Mouse (Mus musculus) adrenal gland, postnatal 36 days (tissue): Measurements from ENCODE around the gene Ttc30a1. TPM values are rescaled to one million over a fixed set of nuclear protein-coding genes. Genes with fewer than 3 reads are reported as not detected.
A peak's percentile ranks its signal among the peaks of the same experiment; 100 is the strongest.

Source experiments
- DNase-seq, 2 experiments: peaks; one replicate each; pipeline ENCODE4 v3.0.0; 2021; ENCODE audit warnings: mixed read lengths in 1 of 2
- long read RNA-seq, 2 experiments: library from polyadenylated mRNA; stranded (forward); transcript quantifications; one replicate each; pipeline ENCODE4 v2.0.0; 2021; ENCODE audit warnings: borderline sequencing depth in 2 of 2
- total RNA-seq, 2 experiments: library from RNA; stranded (reverse); gene quantifications; 2 replicates each; pipeline ENCODE4 v1.2.3; 2021

The Ttc30a1 gene
- 1 to 10 TPM; 3.0 to 3.4 TPM for total RNA-seq
- long read RNA-seq, experiment 1, partial matches to known transcripts, result 0 of 1 reads
- long read RNA-seq, experiment 1, other reads (novel, unspliced or antisense), result 0 of 1 reads
- long read RNA-seq, experiment 2, partial matches to known transcripts, result 0 of 2 reads
- long read RNA-seq, experiment 2, other reads (novel, unspliced or antisense), result 0 of 2 reads

DNA sequence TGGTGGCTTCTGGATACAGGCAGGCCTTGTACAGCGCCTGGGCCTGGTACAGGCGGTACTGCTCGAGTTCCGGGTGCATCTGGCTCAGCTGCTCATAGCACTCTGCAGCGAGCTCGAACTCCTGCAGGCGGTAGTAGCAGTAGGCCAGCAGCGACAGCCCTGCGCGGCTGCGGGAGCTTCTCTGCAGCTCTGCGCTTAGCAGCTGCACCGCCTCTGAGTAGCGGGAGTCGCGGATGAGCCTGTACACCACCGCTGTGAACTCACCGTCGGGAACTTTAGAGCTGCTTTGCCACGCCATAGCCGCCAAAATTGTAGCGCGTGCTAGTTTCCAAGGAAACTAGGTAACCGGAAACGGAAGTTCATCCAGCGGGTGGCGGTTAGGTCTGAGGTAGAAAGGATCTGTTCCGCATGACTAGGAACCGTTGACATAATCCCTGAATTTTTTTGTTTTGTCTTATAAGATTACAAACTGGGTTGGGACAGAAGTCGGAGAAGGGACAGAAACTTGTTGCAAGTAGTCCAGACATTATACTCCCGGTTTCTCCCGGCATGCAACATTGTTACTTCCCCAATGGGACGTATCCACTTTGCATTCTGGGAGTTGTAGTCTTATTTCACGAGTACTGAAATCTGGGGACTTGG, at the start of gene Ttc30a1:
Gene Ttc30a1 (minus strand): TSS at position 528 of the 642 bp plus-strand sequence.
- peak; percentile 77 to 83 for DNase-seq

- peak; percentile 54 to 55 for DNase-seq
Observed at GRCm38 (mm10) chr2:76030080-76030479, 48.3 kb upstream of the Ttc30a1 start.

DNA sequence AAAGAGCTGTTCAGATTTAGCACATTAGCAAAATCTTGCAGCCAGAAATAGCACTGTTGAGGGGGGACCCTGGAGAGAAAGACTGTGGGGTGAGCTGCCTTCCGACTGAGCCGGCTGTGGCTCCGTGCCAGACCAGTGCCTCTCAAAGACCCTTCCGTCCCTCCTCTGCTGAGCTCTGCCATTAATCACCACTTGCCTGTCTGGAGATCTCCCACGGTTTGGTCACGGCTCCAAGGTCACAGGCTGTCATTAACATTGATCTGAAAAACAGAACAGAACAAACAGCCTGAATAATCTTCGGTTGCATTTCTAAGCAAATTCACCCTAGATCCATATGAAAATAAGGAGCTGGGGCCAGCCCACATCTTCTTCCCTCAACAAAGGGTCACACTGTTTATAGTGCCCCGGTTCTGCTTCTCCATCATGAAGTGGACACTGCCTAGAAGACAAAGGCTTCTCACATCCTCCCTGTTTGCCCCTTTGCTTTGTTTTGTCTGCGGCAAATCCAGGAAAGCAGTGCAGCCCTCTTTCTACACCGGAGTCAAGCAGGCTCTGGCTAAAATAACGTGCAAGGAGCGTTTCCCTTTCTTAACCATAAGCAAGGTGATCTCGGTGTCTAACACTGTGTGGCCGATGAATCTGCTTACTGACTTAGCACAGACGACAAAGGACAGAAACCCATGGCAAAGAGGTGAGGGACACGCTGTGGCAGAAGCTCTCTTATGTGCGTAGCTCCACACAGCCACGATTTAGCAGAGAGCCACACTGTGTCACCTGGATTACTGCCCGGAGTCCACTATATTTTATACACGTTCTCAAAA, 47.5 kb upstream of the Ttc30a1 start:
- peak; percentile 46 to 71 for DNase-seq

- peak in 1 of 2 experiments; percentile 17 for DNase-seq
Observed at GRCm38 (mm10) chr2:76016890-76017289, 35.1 kb upstream of the Ttc30a1 start.

DNA sequence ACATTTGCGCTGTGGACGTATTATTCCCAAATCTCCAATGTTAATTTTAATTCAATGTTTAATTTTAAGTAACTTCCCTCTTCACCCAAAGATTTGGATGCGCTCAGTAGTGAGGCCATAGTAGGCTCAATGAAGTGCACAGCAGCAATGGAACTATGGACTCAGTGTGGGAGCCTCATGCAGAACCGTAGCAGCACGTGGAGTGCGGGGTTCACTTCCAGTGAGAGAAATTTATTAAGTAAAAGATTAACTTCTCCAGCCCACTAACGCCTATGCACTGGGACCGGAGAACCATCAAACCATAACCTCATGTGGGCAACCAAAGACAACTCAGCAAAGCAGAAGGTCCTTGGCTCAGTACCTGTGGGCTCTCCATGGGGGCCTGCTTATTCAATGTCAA, 34.4 kb upstream of the Ttc30a1 start:
- no peak for DNase-seq

GRCm38 (mm10) chr2:76015460-76015859, 33.7 kb upstream of the Ttc30a1 start:
- no peak for DNase-seq

DNA sequence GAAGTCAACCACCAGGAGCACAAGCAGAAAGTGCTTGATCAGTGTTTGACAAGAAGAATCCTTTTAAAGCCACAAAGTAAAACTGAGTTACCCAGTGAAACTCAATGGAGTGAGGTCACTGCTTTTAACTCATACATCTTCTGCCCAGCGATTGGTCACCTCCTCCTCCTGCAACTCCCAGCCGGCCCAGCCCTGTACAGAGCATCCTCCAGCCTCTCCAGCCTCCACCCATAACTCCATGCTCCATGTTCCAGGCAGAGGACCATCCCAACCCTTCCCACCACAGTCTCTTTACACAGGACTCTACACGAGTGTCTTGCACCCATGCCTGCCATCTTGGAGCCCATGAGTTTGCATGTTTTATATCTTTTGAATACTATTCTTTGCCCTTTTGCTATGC, 32.9 kb upstream of the Ttc30a1 start:
- no peak for DNase-seq

GRCm38 (mm10) chr2:76006194-76006593, 24.4 kb upstream of the Ttc30a1 start:
- no peak for DNase-seq

DNA sequence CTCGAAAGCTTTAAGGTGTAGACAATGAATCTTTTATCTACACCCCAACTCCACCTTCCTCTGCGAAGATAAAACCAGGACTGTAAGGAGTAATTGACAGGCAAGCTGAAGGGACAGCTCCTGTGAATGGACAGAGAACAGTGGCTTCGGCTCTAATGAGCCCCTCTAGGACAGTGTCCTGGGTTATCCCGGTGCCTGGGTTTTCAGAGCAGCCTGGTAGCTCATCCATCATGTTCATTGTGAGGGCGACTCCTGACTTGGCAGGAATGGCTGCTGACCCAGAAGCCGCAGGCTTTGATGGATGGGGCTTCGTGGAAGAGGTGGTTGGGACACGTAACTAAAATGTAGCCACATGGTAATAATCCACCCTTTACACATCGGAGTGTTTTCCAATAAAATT, 21.1 kb upstream of the Ttc30a1 start:
- no peak for DNase-seq

DNA sequence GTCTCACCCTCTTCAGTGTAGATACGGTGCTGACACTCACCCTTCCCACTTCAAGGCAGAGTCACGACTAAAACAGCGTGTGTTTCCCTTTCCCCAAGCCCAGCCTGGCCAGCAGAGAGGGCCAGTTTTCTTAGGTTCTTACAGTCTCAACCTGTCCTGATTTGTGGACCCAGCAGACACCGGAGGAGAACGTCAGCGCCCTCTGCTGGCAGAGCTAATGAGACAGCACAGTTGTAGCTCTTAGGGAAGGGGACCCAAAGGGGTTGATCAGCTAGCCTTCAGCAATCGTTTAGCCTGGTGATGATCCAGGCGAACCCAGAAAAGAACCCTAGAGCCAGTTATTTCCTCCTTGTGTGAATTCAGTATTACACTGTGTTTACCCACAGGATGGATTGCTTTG, 19.6 kb upstream of the Ttc30a1 start:
- peak; percentile 83 to 88 for DNase-seq

- peak in 1 of 2 experiments; percentile 18 for DNase-seq
Observed at GRCm38 (mm10) chr2:75999636-76000035, 17.9 kb upstream of the Ttc30a1 start.

DNA sequence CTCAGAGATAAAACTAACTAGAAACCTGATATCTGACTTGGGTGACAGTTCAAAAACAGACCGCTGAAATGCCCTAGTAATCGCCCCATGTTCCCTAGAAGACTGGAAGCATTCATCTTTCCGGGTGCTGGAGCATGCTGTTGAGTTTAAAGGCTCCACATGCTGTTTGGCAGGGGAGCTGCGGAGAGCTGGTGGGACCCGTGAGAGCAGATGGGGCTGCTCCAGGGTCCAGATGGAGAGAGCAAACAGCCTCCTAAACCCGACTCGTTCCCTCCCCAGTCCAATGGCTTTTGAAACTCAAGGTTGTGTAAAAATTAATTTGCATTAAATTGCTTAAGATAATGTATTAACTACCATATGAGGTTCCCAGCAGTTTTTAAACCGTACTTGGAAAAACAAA, 16.9 kb upstream of the Ttc30a1 start:
- no peak for DNase-seq

GRCm38 (mm10) chr2:75997726-75998125, 16.0 kb upstream of the Ttc30a1 start:
- peak in 1 of 2 experiments; percentile 14 for DNase-seq

- DNase-seq, result no peak
Observed at GRCm38 (mm10) chr2:75994841-75995240, 13.1 kb upstream of the Ttc30a1 start.

GRCm38 (mm10) chr2:75991581-75992205, 9.9 kb upstream of the Ttc30a1 start:
- DNase-seq, result no peak

- DNase-seq, result peak; percentile 85 to 90
Observed at GRCm38 (mm10) chr2:75990885-75991539, 9.2 kb upstream of the Ttc30a1 start.

- no peak for DNase-seq
Observed at GRCm38 (mm10) chr2:75989694-75990093, 7.9 kb upstream of the Ttc30a1 start.

DNA sequence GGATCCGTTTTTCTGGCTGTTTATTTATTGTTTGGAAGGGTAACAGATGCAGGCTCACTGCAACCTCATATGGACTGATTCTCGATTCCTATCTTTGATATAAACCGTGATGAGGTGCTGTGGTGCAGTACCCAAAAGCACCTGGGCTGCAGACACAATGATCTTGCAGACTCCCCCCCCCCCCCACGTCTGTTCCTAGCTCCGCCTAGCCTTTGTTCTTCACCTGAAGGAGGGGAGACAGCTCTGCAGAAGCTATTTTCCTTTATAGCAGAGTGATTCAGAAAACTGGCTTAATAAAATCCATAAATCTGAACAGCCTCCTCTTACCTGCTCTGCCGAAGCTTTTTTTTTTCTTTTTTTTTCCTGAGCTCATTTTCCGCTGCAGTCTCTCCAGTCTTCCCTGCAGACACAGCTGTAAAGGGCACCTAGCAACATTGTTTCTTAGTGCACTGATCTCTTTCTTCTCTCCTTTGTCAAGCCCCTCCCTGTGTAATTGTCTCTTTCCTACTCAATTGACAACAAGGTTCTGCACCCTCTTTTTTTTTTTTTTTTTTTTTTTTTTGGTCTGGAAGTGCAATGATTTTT, 7.1 kb upstream of the Ttc30a1 start:
- no peak for DNase-seq

GRCm38 (mm10) chr2:75988378-75988777, 6.6 kb upstream of the Ttc30a1 start:
- DNase-seq, result no peak

GRCm38 (mm10) chr2:75987739-75988138, 6.0 kb upstream of the Ttc30a1 start:
- peak in 1 of 2 experiments; percentile 24 for DNase-seq

DNA sequence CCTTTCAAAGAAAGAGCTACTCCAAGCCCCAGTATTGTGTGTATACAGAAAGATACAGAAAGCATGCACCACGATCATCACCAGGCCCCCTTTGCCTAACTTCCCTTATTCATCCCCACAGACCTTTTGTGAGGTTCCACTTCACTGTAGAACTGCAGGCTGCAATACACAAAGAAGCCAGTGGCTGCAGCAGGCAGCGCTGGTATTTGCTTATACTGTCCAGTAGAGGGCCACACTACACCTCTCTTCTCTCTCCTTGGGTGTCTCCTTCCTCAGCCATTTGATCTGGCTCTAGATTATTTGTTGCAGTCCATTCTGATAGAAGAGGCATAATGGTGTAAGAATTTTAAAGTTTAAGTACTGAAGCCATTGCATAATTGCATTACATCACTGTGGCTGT, 3.4 kb upstream of the Ttc30a1 start:
- peak; percentile 26 to 65 for DNase-seq

DNA sequence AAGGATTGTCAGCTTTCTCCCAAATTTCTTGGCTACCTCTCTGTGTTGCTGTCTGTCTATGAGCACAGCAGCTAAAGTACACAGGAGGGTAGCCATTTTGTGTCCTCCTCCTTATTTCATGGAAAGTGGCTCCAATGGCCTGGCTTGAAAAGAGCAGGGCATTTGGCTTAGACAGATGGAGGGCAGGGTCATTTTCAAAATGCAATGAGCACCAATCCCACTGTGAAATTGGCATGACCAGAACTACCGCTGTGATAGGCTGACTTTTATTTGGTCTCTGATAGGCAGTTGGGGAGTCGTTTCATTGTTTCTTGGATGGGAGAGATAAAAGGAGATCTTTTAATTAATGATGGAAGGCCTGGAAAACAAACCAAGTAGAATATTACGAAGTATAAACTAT, 2.1 kb upstream of the Ttc30a1 start:
- no peak for DNase-seq
